Mouse (Mus musculus): ENCODE results near the gene Lalba. TPM values are rescaled to one million over a fixed set of nuclear protein-coding genes. Genes with fewer than 3 reads are reported as not detected.

Lalba gene
- total RNA-seq, 2 experiments from 2014 or later, result not detected

Small RNA genes lying within 50 kb of the gene (microRNA-seq; reads per million reads assigned to microRNA genes)
- 4.3 reads per million, percentile 15 among the genes with 10 or more reads in this experiment for gene Mir1291

Other genes starting within 250 kb of the Lalba start
- gene Olfr286, start 248.3 kb downstream of the Lalba start, total RNA-seq (2021), result not detected
- gene H1fnt, start 225.4 kb downstream of the Lalba start, total RNA-seq (2021), result not detected
- 1 to 10 TPM; 8.7 to 8.9 TPM for gene Zfp641, start 186.6 kb downstream of the Lalba start, total RNA-seq (2021)
- gene Olfr285, start 165.4 kb downstream of the Lalba start, total RNA-seq (2021), result not detected
- not detected for gene Olfr284, start 141.7 kb downstream of the Lalba start, total RNA-seq (2021)
- gene Olfr283, start 101.8 kb downstream of the Lalba start, total RNA-seq (2021), result not detected
- gene Olfr282, start 51.5 kb downstream of the Lalba start, total RNA-seq (2021), result not detected
- gene Olfr281, start 30.1 kb downstream of the Lalba start, total RNA-seq (2021), result not detected
- not detected for gene OR5BS1P, start 12.8 kb downstream of the Lalba start, total RNA-seq (2021)
- not detected for gene Olfr279, start 9.7 kb upstream of the Lalba start, total RNA-seq (2021)
- gene Kansl2, start 51.5 kb upstream of the Lalba start, total RNA-seq (2021), result 10 to 100 TPM; 62.2 to 64.0 TPM
- gene Ccnt1, start 88.2 kb upstream of the Lalba start, total RNA-seq (2021), result 10 to 100 TPM; 42.0 to 50.2 TPM
- not detected for gene 4930415O20Rik, start 88.3 kb upstream of the Lalba start, total RNA-seq (2021)
- gene Adcy6, start 127.4 kb upstream of the Lalba start, total RNA-seq (2021), result 10 to 100 TPM; 37.1 to 38.1 TPM
- gene Cacnb3, start 148.1 kb upstream of the Lalba start, total RNA-seq (2021), result 100 to 1,000 TPM; 173 to 185 TPM
- 10 to 100 TPM; 55.8 to 58.2 TPM for gene Ddx23, start 180.2 kb upstream of the Lalba start, total RNA-seq (2021)
- 10 to 100 TPM; 68.6 to 70.1 TPM for gene Rnd1, start 194.7 kb upstream of the Lalba start, total RNA-seq (2021)
- 10 to 100 TPM; 13.6 to 14.5 TPM for gene Ccdc65, start 225.5 kb upstream of the Lalba start, total RNA-seq (2021)
- gene Fkbp11, start 245.5 kb upstream of the Lalba start, total RNA-seq (2021), result 1 to 10 TPM; 2.2 TPM